Mouse (Mus musculus): ENCODE measurements around the gene Gm49673.
"Not testable (repeated sequence)": the region's sequence is repeated elsewhere in the genome, so short reads cannot be mapped to it uniquely, and the experiment has no call there.

DNA sequence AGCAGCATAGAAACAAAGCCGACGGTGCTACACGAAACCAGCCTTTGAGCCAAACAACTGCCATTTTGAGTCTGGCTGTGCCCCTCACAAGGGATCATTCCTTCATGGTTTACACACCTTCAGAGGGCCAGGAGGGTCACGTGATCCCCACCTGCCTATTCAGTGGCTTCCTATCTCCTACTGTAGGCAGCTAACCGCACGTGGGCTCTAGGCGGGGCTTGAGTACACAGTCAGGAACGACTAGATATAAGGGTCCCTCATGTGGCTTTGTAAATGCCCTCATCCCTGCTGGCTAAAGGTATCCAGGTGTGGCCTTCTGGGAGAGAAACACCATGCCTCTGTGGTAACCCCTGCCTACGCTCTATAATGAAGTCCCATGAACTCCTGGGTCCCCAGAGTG is 18.0 kb downstream of the Gm49673 start:
- TF ChIP-seq POLR2A (IDR thresholded peaks at IDR 0.05; ENCODE audit: borderline replicate concordance, insufficient read depth, low read length); CTCF (IDR thresholded peaks at IDR 0.05; ENCODE audit: borderline replicate concordance, insufficient read depth, low read depth, low read length): not testable (repeated sequence)
